Mouse (Mus musculus) embryonic facial prominence, embryonic 13.5 days (tissue): ENCODE measurements at regions not wholly inside any gene's neighbourhood (a gene's known extent, or its start where the extent isn't known, plus 50 kb on each side); places are given as distances from the start of the nearest gene placed in this dataset.

Experiments used
- ATAC-seq: fragments of 200-750 bp; cut with Nextera tagmentation; 2 replicates; pipeline ENCODE4 v1.8.0; 2017; ENCODE audit warnings: low read depth; ENCODE audit not compliant: insufficient number of reproducible peaks, insufficient read depth, low FRiP score, low TSS enrichment
- H3K27ac ChIP-seq: fragments of 300-500 bp; sonication (generic); 2 replicates; pipeline ENCODE4 v1.5.1; 2015; ENCODE audit warnings: moderate library complexity, mild to moderate bottlenecking, inconsistent platforms
- H3K27me3 ChIP-seq: fragments of 300-500 bp; sonication (generic); 2 replicates; pipeline ENCODE4 v1.6.1; 2015; ENCODE audit warnings: mild to moderate bottlenecking, inconsistent platforms
- H3K36me3 ChIP-seq: fragments of 300-500 bp; sonication (generic); 2 replicates; pipeline ENCODE4 v1.6.1; 2015; ENCODE audit warnings: mild to moderate bottlenecking, inconsistent platforms
- H3K4me1 ChIP-seq: fragments of 300-500 bp; sonication (generic); 2 replicates; pipeline ENCODE4 v1.6.1; 2015; ENCODE audit warnings: inconsistent platforms
- H3K4me2 ChIP-seq: fragments of 300-500 bp; sonication (generic); 2 replicates; pipeline ENCODE4 v1.6.1; 2015; ENCODE audit warnings: moderate library complexity, mild to moderate bottlenecking, inconsistent platforms
- H3K4me3 ChIP-seq: fragments of 300-500 bp; sonication (generic); 2 replicates; pipeline ENCODE4 v1.5.1; 2015; ENCODE audit warnings: mild to moderate bottlenecking, inconsistent platforms
- H3K9ac ChIP-seq: fragments of 300-500 bp; sonication (generic); 2 replicates; pipeline ENCODE4 v1.6.1; 2015; ENCODE audit warnings: mild to moderate bottlenecking, inconsistent platforms
- H3K9me3 ChIP-seq: fragments of 300-500 bp; sonication (generic); 2 replicates; pipeline ENCODE4 v1.6.1; 2016; ENCODE audit warnings: inconsistent platforms
- WGBS: fragments of 180-500 bp; shearing (Covaris S2); methylation state at CpG from one replicate; pipeline ENCODE4 v1.1.7; 2015; ENCODE audit warnings: mixed read lengths; 5-methylcytosine and 5-hydroxymethylcytosine counted together

- H3K27ac ChIP-seq, result no peak overlapping the region
- 84% methylated on average over 5 of the region's 5 CpGs for WGBS
- no peak overlapping the region for H3K9ac ChIP-seq
- no peak overlapping the region for H3K4me2 ChIP-seq
- no peaks in the 10 kb centered on the region for H3K36me3 ChIP-seq
- ATAC-seq, result no peak
- H3K4me1 ChIP-seq, result peaks cover 18% of the 10 kb centered on the region
- H3K9me3 ChIP-seq, result no peaks in the 10 kb centered on the region
- no peak overlapping the region for H3K4me3 ChIP-seq
- H3K27me3 ChIP-seq, result no peaks in the 10 kb centered on the region
Measured at GRCm38 (mm10) chr15:63724543-63725186, 120.3 kb downstream of the Gsdmc2 start.

- 64% methylated on average over 9 of the region's 9 CpGs for WGBS
- H3K27me3 ChIP-seq, result no peaks in the 10 kb centered on the region
- H3K4me2 ChIP-seq, result no peak overlapping the region
- no peaks in the 10 kb centered on the region for H3K36me3 ChIP-seq
- peaks cover 18% of the 10 kb centered on the region for H3K4me1 ChIP-seq
- H3K9ac ChIP-seq, result no peak overlapping the region
- no peak overlapping the region for H3K4me3 ChIP-seq
- H3K27ac ChIP-seq, result no peak overlapping the region
- no peak for ATAC-seq
- no peaks in the 10 kb centered on the region for H3K9me3 ChIP-seq
Measured at GRCm38 (mm10) chr15:63722991-63723390, 122.0 kb downstream of the Gsdmc2 start.

GRCm38 (mm10) chr15:63721669-63722357, 123.2 kb downstream of the Gsdmc2 start:
- Histone ChIP-seq H3K9ac (no peak overlapping the region), H3K36me3 (no peaks in the 10 kb centered on the region), H3K4me2 (no peak overlapping the region), H3K4me3 (no peak overlapping the region), H3K27me3 (no peaks in the 10 kb centered on the region), H3K4me1 (peaks cover 13% of the 10 kb centered on the region), H3K9me3 (no peaks in the 10 kb centered on the region), H3K27ac (no peak overlapping the region)
- ATAC-seq, result no peak
- WGBS, result 61% methylated on average over 3 of the region's 3 CpGs

GRCm38 (mm10) chr15:63717812-63718211, 127.2 kb downstream of the Gsdmc2 start:
- 94% methylated on average over 8 of the region's 8 CpGs for WGBS
- H3K4me1 ChIP-seq, result no peaks in the 10 kb centered on the region
- H3K9me3 ChIP-seq, result no peaks in the 10 kb centered on the region
- no peak overlapping the region for H3K4me3 ChIP-seq
- H3K4me2 ChIP-seq, result no peak overlapping the region
- no peak overlapping the region for H3K9ac ChIP-seq
- H3K27me3 ChIP-seq, result no peaks in the 10 kb centered on the region
- no peak for ATAC-seq
- H3K36me3 ChIP-seq, result no peaks in the 10 kb centered on the region
- no peak overlapping the region for H3K27ac ChIP-seq

- Histone ChIP-seq H3K27me3 (no peaks in the 10 kb centered on the region), H3K27ac (no peak overlapping the region), H3K36me3 (no peaks in the 10 kb centered on the region), H3K4me2 (no peak overlapping the region), H3K9ac (no peak overlapping the region), H3K9me3 (no peaks in the 10 kb centered on the region), H3K4me1 (no peaks in the 10 kb centered on the region), H3K4me3 (no peak overlapping the region)
- no peak for ATAC-seq
- WGBS, result 27% methylated on average over 3 of the region's 3 CpGs
Measured at GRCm38 (mm10) chr15:63713697-63714096, 131.3 kb downstream of the Gsdmc2 start.

- Histone ChIP-seq H3K9ac (no peak overlapping the region), H3K9me3 (no peaks in the 10 kb centered on the region), H3K36me3 (no peaks in the 10 kb centered on the region), H3K4me3 (no peak overlapping the region), H3K27ac (no peak overlapping the region), H3K4me2 (no peak overlapping the region), H3K27me3 (no peaks in the 10 kb centered on the region), H3K4me1 (no peaks in the 10 kb centered on the region)
- ATAC-seq, result no peak
- WGBS, result 70% methylated on average over 5 of the region's 5 CpGs
Measured at GRCm38 (mm10) chr15:63710381-63710780, 134.6 kb downstream of the Gsdmc2 start.

- WGBS, result 87% methylated on average over 4 of the region's 4 CpGs
Measured at GRCm38 (mm10) chr15:63709270-63709933, 135.6 kb downstream of the Gsdmc2 start.

GRCm38 (mm10) chr15:63704636-63705035, 140.3 kb downstream of the Gsdmc2 start:
- Histone ChIP-seq H3K9me3 (no peaks in the 10 kb centered on the region), H3K27me3 (no peaks in the 10 kb centered on the region), H3K9ac (no peak overlapping the region), H3K4me3 (no peak overlapping the region), H3K27ac (no peak overlapping the region), H3K4me2 (no peak overlapping the region), H3K36me3 (no peaks in the 10 kb centered on the region), H3K4me1 (no peaks in the 10 kb centered on the region)
- 87% methylated on average over 8 of the region's 8 CpGs for WGBS
- no peak for ATAC-seq

More at GRCm38 (mm10) chr15:63709270-63709933, 135.6 kb downstream of the Gsdmc2 start:
- no peak overlapping the region for H3K4me2 ChIP-seq
- H3K9ac ChIP-seq, result no peak overlapping the region
- H3K4me1 ChIP-seq, result no peaks in the 10 kb centered on the region
- H3K36me3 ChIP-seq, result no peaks in the 10 kb centered on the region
- no peak overlapping the region for H3K27ac ChIP-seq
- no peaks in the 10 kb centered on the region for H3K27me3 ChIP-seq
- no peak for ATAC-seq
- H3K9me3 ChIP-seq, result no peaks in the 10 kb centered on the region
- H3K4me3 ChIP-seq, result no peak overlapping the region

- H3K36me3 ChIP-seq, result no peaks in the 10 kb centered on the region
- H3K9me3 ChIP-seq, result no peaks in the 10 kb centered on the region
- WGBS, result 96% methylated on average over 10 of the region's 10 CpGs
- no peak overlapping the region for H3K9ac ChIP-seq
- no peak overlapping the region for H3K27ac ChIP-seq
- H3K4me3 ChIP-seq, result no peak overlapping the region
- H3K27me3 ChIP-seq, result 0 out of 2 replicates have a peak, but pooled peaks cover 3% of the 10 kb centered on the region
- H3K4me2 ChIP-seq, result no peak overlapping the region
- ATAC-seq, result no peak
- H3K4me1 ChIP-seq, result no peaks in the 10 kb centered on the region
Measured at GRCm38 (mm10) chr15:63697831-63698230, 147.1 kb downstream of the Gsdmc2 start.

- H3K36me3 ChIP-seq, result no peaks in the 10 kb centered on the region
- no peak overlapping the region for H3K9ac ChIP-seq
- H3K27me3 ChIP-seq, result 0 out of 2 replicates have a peak, but pooled peaks cover 3% of the 10 kb centered on the region
- no peaks in the 10 kb centered on the region for H3K9me3 ChIP-seq
- H3K4me1 ChIP-seq, result no peaks in the 10 kb centered on the region
- H3K4me3 ChIP-seq, result no peak overlapping the region
- ATAC-seq, result no peak
- H3K4me2 ChIP-seq, result no peak overlapping the region
- WGBS, result 57% methylated on average over 3 of the region's 3 CpGs
- no peak overlapping the region for H3K27ac ChIP-seq
Measured at GRCm38 (mm10) chr15:63694150-63694549, 150.8 kb downstream of the Gsdmc2 start.

GRCm38 (mm10) chr15:63693561-63693960, 151.4 kb downstream of the Gsdmc2 start:
- ATAC-seq, result no peak
- Histone ChIP-seq H3K9me3 (no peaks in the 10 kb centered on the region), H3K4me1 (no peaks in the 10 kb centered on the region), H3K4me3 (no peak overlapping the region), H3K4me2 (no peak overlapping the region), H3K27me3 (0 out of 2 replicates have a peak, but pooled peaks cover 3% of the 10 kb centered on the region), H3K36me3 (no peaks in the 10 kb centered on the region), H3K27ac (no peak overlapping the region), H3K9ac (no peak overlapping the region)
- WGBS, result 79% methylated on average over 2 of the region's 2 CpGs
